Mouse (Mus musculus): ENCODE measurements at regions not wholly inside any gene's neighbourhood (a gene's known extent, or its start where the extent isn't known, plus 50 kb on each side); places are given as distances from the start of the nearest gene placed in this dataset.
"Not testable (repeated sequence)": the region's sequence is repeated elsewhere in the genome, so short reads cannot be mapped to it uniquely, and the experiment has no call there.

GRCm38 (mm10) chr5:129350024-129350423 is 151.0 kb upstream of the Sfswap start:
- no peak for DNase-seq
- intact Hi-C loops (cut with DNase I): no loop called here

GRCm38 (mm10) chr5:129353549-129353948 is 147.5 kb upstream of the Sfswap start:
- no peak for DNase-seq
- intact Hi-C loops (cut with DNase I): no loop called here

GRCm38 (mm10) chr5:129354877-129355276 is 146.1 kb upstream of the Sfswap start:
- no peak for DNase-seq
- intact Hi-C loops (cut with DNase I): no loop called here

GRCm38 (mm10) chr5:129361527-129361926 is 139.5 kb upstream of the Sfswap start:
- DNase-seq: no peak
- intact Hi-C loops (cut with DNase I): no loop called here

- DNase-seq: no peak
- intact Hi-C loops (cut with DNase I): no loop called here
These were observed 137.8 kb upstream of the Sfswap start for GRCm38 (mm10) chr5:129363189-129363588.

- intact Hi-C loops (cut with DNase I): no loop called here
These were observed 136.0 kb upstream of the Sfswap start for GRCm38 (mm10) chr5:129365026-129365425.

GRCm38 (mm10) chr5:129367266-129367665 is 133.8 kb upstream of the Sfswap start:
- no peak for DNase-seq
- intact Hi-C loops (cut with DNase I): no loop called here

More at GRCm38 (mm10) chr5:129365026-129365425, 136.0 kb upstream of the Sfswap start:
- DNase-seq: no peak

GRCm38 (mm10) chr5:129380861-129381260 is 120.2 kb upstream of the Sfswap start:
- no peak for DNase-seq
- intact Hi-C loops (cut with DNase I): loop anchor here (10.0 kb wide), 1 partner anchor 206 kb away; no protein-coding TSS in a partner anchor

GRCm38 (mm10) chr5:129384976-129385375 is 116.0 kb upstream of the Sfswap start:
- intact Hi-C loops (cut with DNase I): loop anchor here (10.0 kb wide), 1 partner anchor 210 kb away; no protein-coding TSS in a partner anchor
- DNase-seq: no peak

GRCm38 (mm10) chr5:129385965-129386643 is 114.9 kb upstream of the Sfswap start:
- DNase-seq: not testable (repeated sequence)
- intact Hi-C loops (cut with DNase I): loop anchor here (10.0 kb wide), 1 partner anchor 211 kb away; no protein-coding TSS in a partner anchor

GRCm38 (mm10) chr5:129386671-129387070 is 114.3 kb upstream of the Sfswap start:
- intact Hi-C loops (cut with DNase I): loop anchor here (10.0 kb wide), 1 partner anchor 212 kb away; no protein-coding TSS in a partner anchor
- not testable (repeated sequence) for DNase-seq

- intact Hi-C loops (cut with DNase I): loop anchor here (10.0 kb wide), 1 partner anchor 212 kb away; no protein-coding TSS in a partner anchor
- no peak for DNase-seq
These were observed 113.7 kb upstream of the Sfswap start for GRCm38 (mm10) chr5:129387301-129387700.

GRCm38 (mm10) chr5:129390921-129391371 is 110.1 kb upstream of the Sfswap start:
- intact Hi-C loops (cut with DNase I): no loop called here
- DNase-seq: no peak

GRCm38 (mm10) chr5:129393150-129393549 is 107.9 kb upstream of the Sfswap start:
- DNase-seq: no peak
- intact Hi-C loops (cut with DNase I): no loop called here

GRCm38 (mm10) chr5:129393606-129394255 is 107.3 kb upstream of the Sfswap start:
- no peak for DNase-seq
- intact Hi-C loops (cut with DNase I): no loop called here

- intact Hi-C loops (cut with DNase I): no loop called here
- no peak for DNase-seq
These were observed 106.6 kb upstream of the Sfswap start for GRCm38 (mm10) chr5:129394416-129394815.

GRCm38 (mm10) chr5:129397311-129397710 is 103.7 kb upstream of the Sfswap start:
- DNase-seq: no peak
- intact Hi-C loops (cut with DNase I): no loop called here

GRCm38 (mm10) chr5:129406259-129406658 is 94.8 kb upstream of the Sfswap start:
- intact Hi-C loops (cut with DNase I): no loop called here
- no peak for DNase-seq

GRCm38 (mm10) chr5:129409440-129410004 is 91.5 kb upstream of the Sfswap start:
- intact Hi-C loops (cut with DNase I): loop anchor here (10.0 kb wide), 1 partner anchor 175 kb away; the partner anchor contains the start of gene Mmp17
- no peak for DNase-seq

GRCm38 (mm10) chr5:129412161-129412560 is 88.9 kb upstream of the Sfswap start:
- DNase-seq: no peak
- intact Hi-C loops (cut with DNase I): loop anchor here (10.0 kb wide), 1 partner anchor 173 kb away; the partner anchor contains the start of gene Mmp17

Measured in gastrocnemius, postnatal 36 days (tissue).